Mouse (Mus musculus) brain, adult 2 months (tissue): ENCODE data around the gene Cacna1c.

ENCODE experiments used
- DNase-seq: peaks from one replicate; pipeline ENCODE4 v3.0.0; 2011; ENCODE audit warnings: low read depth, low spot score

Gene Cacna1c

DNA sequence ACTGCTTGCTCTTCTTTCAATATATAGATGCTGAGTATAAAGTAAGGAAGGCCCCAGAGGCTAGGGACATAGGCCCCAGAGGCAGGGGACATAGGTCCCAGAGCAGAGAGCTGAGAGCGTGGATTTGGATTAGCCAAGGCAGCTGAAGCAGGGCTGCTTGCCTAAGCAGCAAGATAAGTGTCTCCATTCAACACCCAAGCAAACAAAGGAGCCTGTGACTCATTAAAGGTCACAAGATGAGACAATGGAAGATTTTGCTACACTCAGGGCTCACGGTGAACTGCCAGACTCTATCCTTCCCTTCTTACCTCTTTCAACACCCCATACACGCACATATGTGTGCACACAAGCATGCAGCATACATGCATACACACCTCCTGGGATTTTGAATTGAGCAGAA lies 137.3 kb downstream of the Cacna1c start:
- peak; percentile 61 for DNase-seq

DNA sequence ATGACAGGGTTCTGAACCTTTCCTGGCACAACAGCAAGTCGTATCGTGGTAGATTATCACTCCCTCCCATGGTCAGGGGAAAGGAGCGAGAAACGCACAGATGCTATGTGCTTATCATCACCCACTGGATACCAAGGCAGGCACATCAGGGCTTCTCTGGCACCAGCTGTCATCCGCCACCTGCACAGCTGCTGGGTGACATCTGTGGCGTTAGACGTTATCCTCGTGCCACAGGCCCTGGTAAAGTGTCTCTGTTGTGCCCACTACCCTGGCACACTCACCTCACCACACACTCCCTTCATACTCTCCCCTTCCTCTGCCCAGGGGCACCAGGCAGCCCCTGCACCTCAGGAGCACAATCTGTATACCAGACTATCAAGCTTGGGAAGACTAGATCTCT lies 137.8 kb downstream of the Cacna1c start:
- DNase-seq: no peak

DNA sequence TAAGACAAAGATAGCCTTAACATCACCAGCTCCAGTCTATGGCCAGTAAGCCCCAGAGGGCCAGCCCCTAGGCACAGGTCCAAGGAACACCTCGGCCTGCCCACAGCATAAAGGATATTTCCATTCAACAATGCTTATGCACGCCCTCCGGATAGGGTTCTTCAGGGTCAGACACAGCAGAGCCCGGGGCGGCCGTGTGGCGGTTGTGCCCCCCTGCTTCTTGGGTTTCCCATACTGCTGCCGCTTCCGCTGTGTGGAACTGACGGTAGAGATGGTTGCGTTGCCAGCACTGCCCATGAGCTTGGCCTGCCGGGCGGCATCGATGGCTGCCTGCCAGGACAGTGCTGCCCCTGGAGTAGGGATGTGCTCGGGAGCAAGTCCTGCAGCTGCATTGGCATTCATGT lies 139.1 kb downstream of the Cacna1c start:
- peak; percentile 72 for DNase-seq

DNA sequence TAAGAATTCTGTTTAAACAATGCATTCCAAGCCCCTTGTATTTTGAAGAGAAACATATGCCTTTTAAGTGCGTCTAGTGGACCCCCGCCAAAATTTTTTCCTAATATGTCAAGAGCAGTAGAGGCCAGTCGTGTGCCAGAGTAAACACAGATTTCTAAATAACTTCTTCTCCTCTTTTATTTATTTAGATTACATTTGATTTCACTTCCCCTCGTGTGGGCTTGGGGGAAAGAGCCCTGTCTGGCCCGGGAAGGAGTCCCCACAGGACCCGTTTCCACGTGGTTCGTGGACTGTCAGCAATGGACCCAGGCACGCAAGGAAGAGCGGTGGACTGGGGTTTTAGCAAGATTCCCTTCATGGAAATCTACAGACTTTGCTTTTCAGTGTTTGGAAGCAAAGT lies 143.4 kb downstream of the Cacna1c start:
- DNase-seq: no peak

DNA sequence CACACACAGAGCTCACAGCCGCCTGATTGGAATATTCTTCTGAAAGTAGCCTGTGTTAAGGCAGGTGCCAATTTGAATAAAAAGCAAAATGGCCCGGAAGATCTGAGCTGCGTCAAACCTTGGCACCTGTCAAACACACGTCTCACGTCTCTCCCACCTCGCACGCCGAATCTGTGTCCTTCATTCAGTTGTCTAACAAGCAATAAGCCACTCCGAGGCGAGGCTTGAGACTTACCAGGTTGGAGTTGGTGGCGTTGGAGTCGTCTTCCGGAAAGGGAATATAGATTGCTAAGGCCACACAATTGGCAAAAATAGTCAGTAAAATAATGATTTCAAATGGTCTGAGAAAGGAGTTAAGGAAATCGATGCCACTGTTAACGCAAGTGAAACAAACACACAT lies 143.9 kb downstream of the Cacna1c start:
- DNase-seq: no peak

DNA sequence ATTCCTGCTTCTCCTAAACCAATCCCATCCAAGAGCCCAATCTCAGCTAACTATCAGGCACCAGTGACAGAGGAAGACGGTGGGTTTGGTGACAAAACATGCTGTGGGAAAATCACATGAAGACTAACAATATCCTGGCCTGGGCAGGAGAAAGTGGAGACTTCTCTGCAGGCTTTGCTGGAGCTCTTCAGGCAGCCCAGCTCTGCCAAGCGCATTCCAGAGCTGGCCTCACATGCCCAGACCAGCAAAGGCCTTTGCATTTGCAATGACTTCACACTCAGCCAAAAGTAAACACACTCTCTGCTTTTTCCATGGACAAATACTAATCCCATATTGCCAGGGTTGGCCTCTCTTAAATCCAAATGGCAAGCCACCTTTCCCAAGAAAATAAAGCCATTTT lies 144.5 kb downstream of the Cacna1c start:
- no peak for DNase-seq

DNA sequence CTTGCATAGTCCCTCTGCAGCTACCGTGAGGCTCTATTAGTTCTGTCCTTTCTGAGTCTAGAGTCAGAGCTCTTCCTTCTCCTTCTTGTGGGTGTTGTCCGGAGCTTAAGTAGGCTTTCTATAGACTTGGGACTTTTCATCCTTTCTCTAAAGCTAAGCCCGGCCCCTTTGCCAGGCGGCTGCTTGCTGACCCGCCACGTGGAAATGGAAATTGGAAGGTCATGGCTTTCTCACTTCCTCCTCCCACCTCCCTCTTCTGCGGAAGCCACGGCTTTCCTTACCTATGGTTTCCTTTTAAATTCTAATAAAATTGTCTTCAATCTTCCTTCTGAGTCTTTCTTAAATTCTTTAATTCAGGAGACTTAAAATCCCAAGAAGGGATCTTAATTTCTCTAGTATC lies 148.9 kb downstream of the Cacna1c start:
- DNase-seq: no peak

DNA sequence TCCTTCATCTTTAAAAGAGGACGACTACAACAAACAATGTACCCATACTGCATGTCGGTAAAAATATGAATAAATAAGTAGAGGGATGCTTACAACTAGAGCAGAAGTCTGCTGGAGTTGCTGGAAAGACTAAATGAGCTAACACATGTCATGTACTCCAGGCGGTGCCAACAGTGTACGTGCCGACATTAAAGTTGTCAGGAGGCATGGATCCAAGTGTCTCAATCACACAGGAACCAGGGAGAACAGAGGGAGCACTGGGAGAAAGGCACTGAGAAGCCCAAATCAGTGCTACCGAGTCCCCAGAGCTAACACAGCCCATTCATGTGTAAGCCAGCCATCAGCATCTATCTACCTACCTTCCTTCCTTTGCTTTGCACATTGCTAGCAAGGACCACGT lies 150.7 kb downstream of the Cacna1c start:
- peak; percentile 72 for DNase-seq

DNA sequence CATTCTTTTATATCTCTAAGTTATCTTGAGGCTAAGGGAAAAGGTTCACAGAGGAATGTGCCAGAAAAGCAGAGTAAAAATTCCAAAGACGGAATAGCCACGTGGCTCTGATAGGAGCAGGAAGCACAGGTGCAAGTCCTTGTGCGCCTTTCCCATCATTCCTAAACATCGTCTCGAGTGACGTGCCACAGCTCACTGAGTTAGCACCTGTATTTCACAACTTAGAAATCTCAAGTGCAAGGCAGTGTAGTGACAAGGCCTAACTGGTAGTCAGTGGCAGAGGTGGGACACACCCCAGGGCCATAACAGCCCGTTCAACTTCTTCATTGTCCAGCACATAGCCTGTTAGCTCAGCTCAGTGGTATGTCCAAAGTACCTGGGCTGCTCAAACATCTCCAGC lies 152.1 kb downstream of the Cacna1c start:
- no peak for DNase-seq

DNA sequence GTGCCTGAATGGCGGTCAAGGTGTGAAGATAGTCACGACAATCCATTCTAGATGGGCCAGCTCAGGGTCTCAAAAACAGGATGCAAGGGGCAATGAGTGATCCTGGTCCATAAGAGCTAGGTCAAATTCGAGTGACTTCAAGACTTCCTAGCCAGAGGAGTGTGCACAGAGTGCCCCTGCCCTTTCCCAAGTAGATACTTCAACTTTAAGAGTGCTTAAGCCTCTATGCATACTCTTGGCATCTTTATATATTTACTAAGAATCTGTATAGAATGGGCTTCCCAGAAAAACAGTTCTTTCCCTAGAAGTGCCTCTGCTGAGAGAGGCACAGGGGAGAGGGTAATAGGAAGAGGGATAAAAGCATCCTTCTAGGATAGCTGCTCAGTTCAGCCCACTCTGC lies 153.4 kb downstream of the Cacna1c start:
- no peak for DNase-seq

DNA sequence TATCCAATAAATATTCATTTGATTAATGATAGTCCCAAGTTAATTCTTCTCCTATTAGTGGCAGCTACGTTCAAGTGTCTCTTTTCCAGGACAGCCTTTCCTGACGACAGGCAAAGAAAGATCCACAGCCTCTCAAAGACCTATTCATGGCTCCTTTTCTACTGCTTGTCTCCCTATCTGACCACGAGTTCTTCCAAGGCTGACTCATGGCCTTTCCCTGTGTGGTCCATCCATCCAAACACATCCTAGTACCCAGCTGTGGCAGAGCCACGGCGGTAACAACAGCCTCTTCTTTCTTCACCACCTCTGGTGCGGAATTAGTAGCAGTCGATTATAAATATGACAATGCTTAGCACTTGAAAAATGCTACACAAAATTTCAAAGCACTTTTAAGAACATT lies 155.3 kb downstream of the Cacna1c start:
- peak; percentile 30 for DNase-seq

DNA sequence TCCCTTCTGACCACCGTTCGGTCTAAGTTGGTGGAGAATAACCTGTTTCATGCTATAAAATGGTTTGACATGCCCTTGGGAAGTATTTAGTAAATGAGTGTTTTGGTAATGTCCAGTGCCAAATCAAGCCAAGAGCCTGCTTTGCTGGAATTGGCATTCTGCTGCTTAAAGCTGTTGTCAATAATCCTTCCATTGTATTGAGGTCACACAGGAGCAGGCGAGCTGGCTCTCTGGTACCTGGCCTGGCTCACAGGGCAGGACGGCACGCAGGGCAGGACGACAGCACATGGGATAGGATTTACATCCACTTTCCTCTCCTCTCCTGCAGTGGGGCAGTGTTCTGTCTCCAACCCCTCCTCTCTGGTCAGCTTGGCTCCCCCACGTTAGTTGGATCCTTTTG lies 156.4 kb downstream of the Cacna1c start:
- peak; percentile 34 for DNase-seq

DNA sequence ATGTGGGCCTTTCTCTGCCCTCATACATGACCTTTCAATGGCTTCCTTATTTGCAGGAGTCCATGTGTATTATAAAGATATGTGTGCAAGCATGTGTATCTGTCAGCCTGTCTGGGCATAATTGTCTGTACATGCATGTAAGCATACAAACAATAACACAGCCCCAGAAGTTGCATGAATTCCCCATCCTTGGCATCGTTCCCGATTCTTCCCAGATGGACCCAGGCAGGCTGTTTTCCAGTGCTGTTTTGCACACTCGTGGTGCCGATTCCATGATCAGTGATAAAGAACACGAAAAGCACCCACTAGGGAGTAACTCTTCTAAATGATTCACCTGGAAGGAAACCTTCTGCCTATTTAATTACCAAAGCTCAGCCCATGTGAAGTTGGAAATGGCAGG lies 156.9 kb downstream of the Cacna1c start:
- DNase-seq: peak; percentile 37

DNA sequence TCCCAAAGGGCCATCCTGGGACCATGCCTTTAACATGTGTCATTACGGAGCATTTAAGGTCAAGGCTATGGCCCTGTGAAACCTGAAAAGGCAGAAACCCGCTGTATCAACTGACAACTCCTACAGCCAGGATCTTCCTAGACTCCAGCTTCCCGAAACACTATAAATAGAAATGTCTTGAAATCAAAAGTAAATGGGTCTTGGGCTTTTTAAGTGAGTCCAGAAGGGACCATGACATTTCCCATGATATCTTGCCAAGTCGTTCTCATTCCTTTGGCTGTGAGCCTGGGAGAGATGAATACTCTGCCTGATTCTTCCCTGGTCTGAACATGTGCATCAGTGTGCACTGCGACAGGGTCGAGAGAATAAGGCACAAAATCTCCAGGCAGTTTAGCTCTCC lies 158.4 kb downstream of the Cacna1c start:
- peak; percentile 72 for DNase-seq

DNA sequence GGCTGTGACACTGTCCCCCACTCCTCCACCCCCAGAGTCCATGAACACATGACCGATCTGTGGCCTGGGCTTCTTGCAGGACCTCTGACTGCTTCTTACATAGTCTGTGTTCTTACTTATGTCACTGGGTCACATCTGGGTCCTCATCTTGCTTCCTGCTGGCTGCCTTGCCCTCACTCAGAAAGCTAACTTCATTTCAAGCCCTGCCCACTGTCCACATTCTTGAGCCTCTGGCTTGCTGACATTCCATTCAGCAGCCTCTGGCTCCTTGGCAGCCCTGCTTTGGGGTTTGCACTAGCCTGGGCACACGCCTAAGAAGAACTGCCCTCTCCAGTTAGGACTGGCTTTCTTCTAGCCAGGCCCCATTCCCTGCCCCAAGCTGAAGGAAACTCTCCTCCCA lies 159.2 kb downstream of the Cacna1c start:
- no peak for DNase-seq

DNA sequence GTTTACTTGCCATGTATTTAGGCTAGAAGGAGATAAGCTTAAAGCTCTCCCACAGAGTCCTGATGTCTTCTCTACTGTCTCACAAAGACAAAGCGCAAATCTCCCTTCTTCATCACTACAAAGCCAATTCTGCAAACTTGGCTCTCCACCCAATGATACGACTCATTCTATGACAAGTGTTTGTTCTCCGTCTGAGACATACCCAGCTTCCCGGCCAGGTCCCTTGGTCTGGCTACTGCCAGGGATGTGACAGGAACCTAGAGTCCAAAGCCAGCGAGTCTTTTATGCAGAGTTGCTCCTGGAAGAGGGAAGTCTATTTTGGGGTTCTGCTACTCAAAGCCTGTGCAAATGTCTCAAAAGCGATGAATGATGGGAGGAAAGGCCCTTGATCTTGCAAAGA lies 160.9 kb downstream of the Cacna1c start:
- DNase-seq: peak; percentile 49

DNA sequence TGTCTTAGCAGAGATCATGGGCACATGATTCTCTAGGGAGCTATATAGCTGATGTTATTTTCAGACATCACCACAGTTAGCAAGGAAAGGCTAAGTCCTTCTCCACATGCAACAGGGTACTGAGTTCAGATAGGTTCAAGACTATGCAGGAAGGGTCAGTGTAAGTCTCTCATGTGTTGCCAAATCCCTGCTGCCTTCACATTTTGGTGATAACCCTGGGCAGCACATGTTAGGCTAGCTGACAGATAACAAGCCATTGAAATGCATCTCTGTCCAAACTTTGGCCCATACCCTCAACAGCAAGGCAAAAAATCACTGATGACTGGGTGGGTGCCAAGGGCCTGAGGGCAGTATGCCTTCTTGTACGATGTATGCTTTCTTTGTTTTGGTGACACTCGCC lies 161.3 kb downstream of the Cacna1c start:
- DNase-seq: no peak

DNA sequence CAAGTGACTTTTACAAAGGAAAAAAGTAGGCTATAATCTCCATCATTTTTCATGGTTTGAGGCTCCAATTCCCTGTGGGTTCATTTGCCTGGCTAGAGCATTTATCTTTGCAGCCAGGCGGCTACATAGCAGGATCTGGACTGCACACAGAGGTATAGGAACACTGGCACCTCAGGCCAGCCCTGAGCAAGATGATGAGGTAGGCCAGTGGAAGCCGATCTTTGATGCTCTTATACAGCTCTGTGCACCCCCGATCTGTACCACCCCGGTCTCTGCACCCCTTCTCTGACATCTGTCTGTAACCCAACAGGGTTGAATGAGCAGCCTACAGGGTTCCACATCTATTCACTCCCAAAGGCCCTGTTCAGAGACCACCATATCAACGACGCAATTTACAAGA lies 168.3 kb downstream of the Cacna1c start:
- peak; percentile 44 for DNase-seq

DNA sequence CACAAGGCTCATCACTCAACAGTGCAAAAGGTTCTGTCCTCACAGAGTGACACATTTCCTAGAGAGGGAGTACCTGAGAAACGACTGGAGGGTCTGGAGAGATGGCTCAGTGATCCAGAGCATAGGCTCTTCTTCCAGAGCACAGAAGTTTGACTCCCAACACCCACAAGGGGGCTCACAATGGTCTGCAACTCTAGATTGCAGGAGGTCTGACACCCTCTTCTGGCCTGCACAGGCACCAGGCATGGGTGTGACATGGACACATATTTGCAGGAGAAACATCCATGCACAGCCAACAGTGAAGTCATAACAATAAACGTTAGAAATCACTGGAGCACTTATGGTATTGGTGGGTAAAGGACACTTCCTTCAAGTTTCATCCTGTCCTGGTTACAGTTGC lies 173.4 kb downstream of the Cacna1c start:
- no peak for DNase-seq

DNA sequence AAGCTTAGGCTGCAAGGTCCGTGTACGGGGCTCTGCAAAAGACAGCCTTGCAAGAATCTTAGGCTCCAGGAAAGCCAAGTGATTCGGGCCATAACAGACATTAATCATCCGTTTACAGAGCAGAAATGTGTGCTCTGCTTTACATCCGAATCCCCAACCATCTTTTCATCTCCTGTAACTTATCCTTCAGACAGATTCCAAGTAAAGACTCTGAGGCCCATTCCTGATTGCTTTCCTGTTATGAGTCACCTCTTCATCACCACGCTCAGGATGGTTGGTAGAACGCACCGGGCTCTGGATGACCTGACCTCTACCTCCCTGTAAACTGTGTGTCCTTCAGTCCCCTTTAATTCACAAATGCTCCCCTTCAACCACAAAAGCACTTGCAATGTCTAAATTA lies 175.0 kb downstream of the Cacna1c start:
- no peak for DNase-seq

DNA sequence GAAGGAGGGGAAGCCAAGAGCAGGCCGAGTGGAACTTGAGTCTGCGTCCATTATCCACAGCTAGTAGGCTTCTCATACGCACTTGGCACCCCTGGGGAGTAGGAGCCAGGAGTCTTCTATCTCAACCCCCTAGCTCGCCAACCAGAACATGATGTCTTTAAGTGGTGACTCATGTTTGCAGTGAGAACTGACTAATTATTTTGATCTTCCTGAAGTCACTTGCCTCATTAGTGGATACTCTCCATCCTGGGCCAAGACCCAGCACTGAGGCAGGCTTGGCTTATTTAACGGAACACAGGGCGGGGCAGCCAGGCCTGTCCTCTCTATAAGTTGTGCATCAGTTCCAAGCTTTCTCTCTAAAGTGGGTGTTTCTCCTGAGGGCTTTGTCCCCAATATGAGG lies 177.3 kb downstream of the Cacna1c start:
- peak; percentile 67 for DNase-seq

DNA sequence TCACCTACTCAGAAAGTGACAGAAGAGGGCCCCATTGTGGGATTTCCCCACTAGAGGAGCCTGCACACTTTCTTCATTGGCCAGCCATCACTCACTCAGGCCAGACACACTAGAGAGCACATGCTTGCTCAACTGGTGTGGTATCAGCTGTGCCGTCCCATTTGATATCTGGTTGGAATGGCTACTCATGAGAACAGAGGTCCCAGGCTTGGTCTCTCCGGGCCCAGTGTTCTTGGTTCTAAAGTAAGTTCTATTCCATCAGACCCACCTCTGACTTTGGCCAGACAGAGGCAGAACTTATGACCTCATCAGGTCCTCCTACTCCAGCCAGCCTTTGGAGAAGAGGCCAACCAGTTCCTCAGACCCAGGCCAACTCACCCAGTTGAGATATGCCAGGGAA lies 178.0 kb downstream of the Cacna1c start:
- DNase-seq: no peak

DNA sequence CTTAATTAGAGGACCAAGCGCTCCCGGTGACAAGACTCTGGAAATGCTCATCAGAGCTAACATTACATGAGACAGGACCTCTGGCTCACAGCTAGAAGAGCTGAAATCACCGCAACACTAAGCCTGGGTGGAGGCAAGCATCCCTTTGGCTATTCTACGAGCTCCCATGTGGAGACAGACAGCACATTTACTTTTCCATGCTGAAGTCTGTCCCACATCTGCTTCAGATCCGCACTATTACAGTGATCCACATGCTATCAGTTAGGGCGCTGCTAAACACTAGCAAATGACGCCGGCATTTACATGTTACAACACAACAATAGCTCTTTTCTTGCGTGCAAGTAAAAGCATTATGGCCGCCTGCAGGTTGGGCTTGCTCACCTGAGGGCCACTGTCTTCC lies 178.7 kb downstream of the Cacna1c start:
- no peak for DNase-seq

DNA sequence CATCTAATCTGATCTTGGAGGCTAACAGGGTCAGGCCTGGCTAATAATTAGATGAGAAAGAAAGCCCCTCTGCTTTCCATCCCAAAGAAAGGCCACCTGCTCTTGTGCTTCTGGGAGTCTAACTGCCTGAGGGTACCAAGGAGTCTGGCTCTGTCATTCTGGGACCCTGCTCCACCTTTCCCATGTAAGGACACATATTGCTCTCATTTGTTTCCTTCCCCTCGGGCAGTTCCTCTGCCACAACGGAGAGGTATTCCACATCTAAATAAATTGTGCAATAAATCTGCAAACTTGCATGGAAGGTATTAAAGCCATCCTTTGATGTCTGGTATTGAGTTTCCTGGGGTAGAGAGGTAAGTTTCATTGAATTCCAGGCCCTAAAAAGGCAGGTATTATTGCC lies 180.9 kb downstream of the Cacna1c start:
- DNase-seq: no peak
